Mouse (Mus musculus): ENCODE data around the gene Sema5a. TPM values are rescaled to one million over a fixed set of nuclear protein-coding genes. Genes with fewer than 3 reads are reported as not detected.

The Sema5a gene
- polyA plus RNA-seq, 1 experiment from 2014 or later: 37.9 TPM

GRCm38 (mm10) chr15:32337810-32338209 is 93.2 kb downstream of the Sema5a start:
- Histone ChIP-seq H3K4me1 (peaks cover 22% of the 10 kb centered on the region), H3K4me3 (no peak overlapping the region), H3K9me3 (no peaks in the 10 kb centered on the region), H3K27ac (no peak overlapping the region), H3K36me3 (no peaks in the 10 kb centered on the region), H3K27me3 (no peaks in the 10 kb centered on the region), H3K4me2 (no peak overlapping the region), H3K9ac (no peak overlapping the region)
- no peak for ATAC-seq (ENCODE audit: insufficient number of reproducible peaks, insufficient read depth, low FRiP score, low TSS enrichment, low read depth)
- WGBS: 96% methylated on average over 3 of the region's 3 CpGs

- ATAC-seq (ENCODE audit: insufficient number of reproducible peaks, insufficient read depth, low FRiP score, low TSS enrichment, low read depth): no peak
- Histone ChIP-seq H3K4me1 (peaks cover 18% of the 10 kb centered on the region), H3K27ac (no peak overlapping the region)
These were observed 94.2 kb downstream of the Sema5a start for GRCm38 (mm10) chr15:32338721-32339290.

DNA sequence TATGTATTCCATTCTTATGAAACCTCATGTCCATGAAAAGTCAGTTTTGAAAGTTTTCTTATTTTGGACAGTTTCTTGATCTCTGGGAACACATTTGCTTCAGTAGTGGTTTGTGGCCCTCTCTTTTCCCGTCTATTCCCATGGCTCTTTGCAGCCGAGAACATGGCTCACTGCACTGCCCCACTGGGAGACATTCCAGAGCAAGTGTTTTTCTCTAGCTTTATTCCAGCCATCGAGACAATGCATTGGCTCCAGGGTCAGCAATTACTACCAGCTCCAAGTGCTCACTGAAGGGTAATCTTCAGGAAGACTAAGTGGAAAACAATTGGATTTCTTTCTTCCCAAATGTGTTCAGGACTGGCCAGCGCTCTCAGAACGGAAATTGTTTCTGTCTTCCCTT is 94.8 kb downstream of the Sema5a start:
- Histone ChIP-seq H3K4me3 (no peak overlapping the region), H3K4me2 (no peak overlapping the region), H3K27me3 (no peaks in the 10 kb centered on the region), H3K9me3 (no peaks in the 10 kb centered on the region), H3K27ac (no peak overlapping the region), H3K4me1 (peaks cover 11% of the 10 kb centered on the region), H3K36me3 (no peaks in the 10 kb centered on the region), H3K9ac (no peak overlapping the region)
- 53% methylated on average over 5 of the region's 5 CpGs for WGBS
- ATAC-seq (ENCODE audit: insufficient number of reproducible peaks, insufficient read depth, low FRiP score, low TSS enrichment, low read depth): no peak

More at GRCm38 (mm10) chr15:32338721-32339290, 94.2 kb downstream of the Sema5a start:
- WGBS: 20% methylated on average over 3 of the region's 3 CpGs
- no peak overlapping the region for H3K4me2 ChIP-seq
- no peaks in the 10 kb centered on the region for H3K27me3 ChIP-seq
- H3K9ac ChIP-seq: no peak overlapping the region
- H3K9me3 ChIP-seq: no peaks in the 10 kb centered on the region
- no peak overlapping the region for H3K4me3 ChIP-seq
- no peaks in the 10 kb centered on the region for H3K36me3 ChIP-seq

GRCm38 (mm10) chr15:32341423-32341822 is 96.8 kb downstream of the Sema5a start:
- no peaks in the 10 kb centered on the region for H3K9me3 ChIP-seq
- H3K4me2 ChIP-seq: no peak overlapping the region
- no peaks in the 10 kb centered on the region for H3K27me3 ChIP-seq
- no peaks in the 10 kb centered on the region for H3K36me3 ChIP-seq
- H3K4me3 ChIP-seq: no peak overlapping the region
- H3K4me1 ChIP-seq: peaks cover 11% of the 10 kb centered on the region
- no peak overlapping the region for H3K9ac ChIP-seq
- ATAC-seq (ENCODE audit: insufficient number of reproducible peaks, insufficient read depth, low FRiP score, low TSS enrichment, low read depth): no peak
- no peak overlapping the region for H3K27ac ChIP-seq
- WGBS: 76% methylated on average over 2 of the region's 2 CpGs

- Histone ChIP-seq H3K36me3 (peaks cover 5% of the 10 kb centered on the region), H3K9ac (no peak overlapping the region), H3K4me1 (peaks cover 8% of the 10 kb centered on the region), H3K4me2 (no peak overlapping the region), H3K27ac (no peak overlapping the region), H3K27me3 (no peaks in the 10 kb centered on the region), H3K4me3 (no peak overlapping the region), H3K9me3 (no peaks in the 10 kb centered on the region)
- 85% methylated on average over 5 of the region's 5 CpGs for WGBS
- ATAC-seq (ENCODE audit: insufficient number of reproducible peaks, insufficient read depth, low FRiP score, low TSS enrichment, low read depth): no peak
These were observed 98.9 kb downstream of the Sema5a start for GRCm38 (mm10) chr15:32343544-32343943.

DNA sequence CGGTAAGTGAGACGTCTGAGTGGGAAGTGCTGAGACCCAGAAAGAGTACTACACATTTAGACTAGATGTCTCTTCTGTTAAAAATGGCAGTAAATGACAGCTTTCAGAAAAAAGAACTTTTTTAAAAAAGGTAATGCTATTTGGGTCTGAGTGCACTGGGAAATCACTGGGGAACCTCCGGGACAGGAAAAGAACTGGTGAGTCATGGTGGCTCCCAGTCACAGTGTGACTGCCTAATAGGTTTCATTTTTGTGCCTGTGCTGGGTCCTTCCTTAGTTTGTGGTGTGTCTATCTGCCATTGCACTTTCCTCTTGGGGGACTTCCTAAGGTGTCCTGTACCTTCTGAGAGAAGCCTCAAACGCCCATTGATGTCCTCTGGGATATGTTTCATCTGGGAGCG is 102.7 kb downstream of the Sema5a start:
- Histone ChIP-seq H3K36me3 (peaks cover 5% of the 10 kb centered on the region), H3K9me3 (no peaks in the 10 kb centered on the region), H3K4me3 (no peak overlapping the region), H3K4me1 (peaks cover 3% of the 10 kb centered on the region; the same call in 1 of the 2 replicates), H3K27ac (no peak overlapping the region), H3K9ac (no peak overlapping the region), H3K4me2 (no peak overlapping the region), H3K27me3 (no peaks in the 10 kb centered on the region)
- no peak for ATAC-seq (ENCODE audit: insufficient number of reproducible peaks, insufficient read depth, low FRiP score, low TSS enrichment, low read depth)
- 87% methylated on average over 5 of the region's 5 CpGs for WGBS

GRCm38 (mm10) chr15:32349276-32349675 is 104.7 kb downstream of the Sema5a start:
- H3K4me1 ChIP-seq: peaks cover 18% of the 10 kb centered on the region
- H3K4me2 ChIP-seq: no peak overlapping the region
- H3K9me3 ChIP-seq: no peaks in the 10 kb centered on the region
- no peak overlapping the region for H3K4me3 ChIP-seq
- H3K27me3 ChIP-seq: no peaks in the 10 kb centered on the region
- H3K27ac ChIP-seq: no peak overlapping the region
- H3K9ac ChIP-seq: no peak overlapping the region
- WGBS: 84% methylated on average over 5 of the region's 5 CpGs
- H3K36me3 ChIP-seq: peaks cover 5% of the 10 kb centered on the region
- ATAC-seq (ENCODE audit: insufficient number of reproducible peaks, insufficient read depth, low FRiP score, low TSS enrichment, low read depth): no peak

DNA sequence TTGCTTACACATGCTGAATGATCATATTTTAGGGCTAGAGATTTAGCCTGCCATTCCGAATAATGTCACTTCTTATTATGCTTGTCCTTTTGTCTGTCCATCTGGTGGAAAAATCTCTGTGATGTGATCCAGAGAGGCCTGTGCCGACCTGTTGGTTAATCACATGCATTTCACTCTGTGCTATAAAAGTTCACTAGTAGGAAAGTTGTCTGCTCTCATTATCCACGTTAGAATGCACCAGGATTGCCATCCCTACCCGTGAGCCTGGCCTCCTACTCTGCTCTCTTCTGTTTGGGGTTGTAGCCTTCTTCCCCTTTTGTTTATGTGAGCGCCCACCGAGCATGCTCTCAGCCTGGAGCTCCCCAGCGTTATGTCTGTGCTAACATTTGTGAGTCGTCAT is 108.4 kb downstream of the Sema5a start:
- 40% methylated on average over 8 of the region's 8 CpGs for WGBS
- no peaks in the 10 kb centered on the region for H3K27me3 ChIP-seq
- no peak overlapping the region for H3K27ac ChIP-seq
- no peaks in the 10 kb centered on the region for H3K9me3 ChIP-seq
- peaks cover 5% of the 10 kb centered on the region; the same call in 1 of the 2 replicates for H3K36me3 ChIP-seq
- ATAC-seq (ENCODE audit: insufficient number of reproducible peaks, insufficient read depth, low FRiP score, low TSS enrichment, low read depth): no peak
- no peak overlapping the region for H3K9ac ChIP-seq
- no peak overlapping the region for H3K4me2 ChIP-seq
- no peak overlapping the region for H3K4me3 ChIP-seq
- peaks cover 20% of the 10 kb centered on the region for H3K4me1 ChIP-seq

DNA sequence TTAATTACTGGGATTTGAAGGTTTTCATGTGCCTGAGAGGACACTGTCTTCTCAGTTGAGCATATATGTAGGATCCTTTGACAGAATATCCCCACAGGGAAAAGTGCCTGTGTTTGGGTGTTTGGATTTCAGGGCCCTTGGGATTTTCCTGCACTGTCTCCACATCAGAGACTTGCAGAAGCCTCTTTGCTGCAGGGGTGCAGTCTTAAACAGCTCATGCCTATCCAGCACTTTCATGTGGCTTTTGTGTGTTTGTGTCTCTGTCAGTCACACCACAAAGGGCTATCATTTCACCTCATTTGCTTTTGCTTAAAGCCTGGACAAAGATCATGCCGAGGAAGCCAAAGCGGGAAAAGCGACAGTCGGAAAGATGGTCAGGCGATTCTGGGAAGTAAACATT is 108.9 kb downstream of the Sema5a start:
- Histone ChIP-seq H3K4me3 (no peak overlapping the region), H3K4me2 (no peak overlapping the region), H3K4me1 (peaks cover 20% of the 10 kb centered on the region), H3K9me3 (no peaks in the 10 kb centered on the region), H3K36me3 (no peaks in the 10 kb centered on the region), H3K27ac (no peak overlapping the region), H3K9ac (no peak overlapping the region), H3K27me3 (no peaks in the 10 kb centered on the region)
- WGBS: 61% methylated on average over 5 of the region's 5 CpGs
- ATAC-seq (ENCODE audit: insufficient number of reproducible peaks, insufficient read depth, low FRiP score, low TSS enrichment, low read depth): no peak

DNA sequence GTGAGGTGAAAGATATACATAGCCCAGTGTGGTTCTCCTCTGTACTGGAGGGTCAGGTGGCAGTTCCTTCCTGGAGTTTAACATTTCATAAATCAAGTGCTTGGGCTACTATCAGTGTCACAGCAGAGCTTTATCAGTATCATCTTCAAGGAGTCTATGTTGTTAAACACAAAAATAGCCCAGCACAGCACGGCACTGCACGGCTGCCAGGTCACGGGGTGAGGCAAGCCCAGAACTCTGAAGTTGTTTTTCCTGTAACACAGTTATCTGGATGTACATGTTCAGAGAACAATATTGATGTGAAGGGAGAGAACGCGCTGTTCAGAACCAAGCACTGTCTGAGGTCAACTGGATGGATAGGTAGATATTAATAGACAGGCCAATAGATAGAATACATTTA is 112.2 kb downstream of the Sema5a start:
- no peak overlapping the region for H3K4me3 ChIP-seq
- H3K27ac ChIP-seq: no peak overlapping the region
- no peaks in the 10 kb centered on the region for H3K27me3 ChIP-seq
- no peak for ATAC-seq (ENCODE audit: insufficient number of reproducible peaks, insufficient read depth, low FRiP score, low TSS enrichment, low read depth)
- peaks cover 20% of the 10 kb centered on the region for H3K4me1 ChIP-seq
- WGBS: 91% methylated on average over 5 of the region's 5 CpGs
- no peak overlapping the region for H3K9ac ChIP-seq
- no peaks in the 10 kb centered on the region for H3K36me3 ChIP-seq
- H3K9me3 ChIP-seq: no peaks in the 10 kb centered on the region
- H3K4me2 ChIP-seq: no peak overlapping the region

DNA sequence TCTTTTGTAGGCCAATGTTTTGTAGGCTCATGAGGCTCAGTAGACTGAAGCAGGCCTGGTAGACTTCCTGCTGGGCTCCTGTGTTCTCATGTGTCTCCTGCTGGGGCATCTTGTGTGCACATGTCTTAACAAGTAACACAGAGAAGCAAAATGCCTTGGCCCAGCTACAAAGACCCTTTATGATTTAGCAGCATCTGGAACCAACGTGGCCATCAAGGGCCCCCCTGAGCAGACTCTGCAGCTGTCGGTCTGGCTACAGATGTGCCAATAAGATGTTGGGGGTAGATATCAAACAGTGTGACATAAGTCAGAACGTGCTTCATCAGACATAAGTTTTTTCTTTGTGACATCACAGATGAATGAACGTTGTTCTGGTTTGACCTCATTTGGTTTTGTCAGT is 123.2 kb downstream of the Sema5a start:
- peaks cover 16% of the 10 kb centered on the region for H3K4me1 ChIP-seq
- no peak for ATAC-seq (ENCODE audit: insufficient number of reproducible peaks, insufficient read depth, low FRiP score, low TSS enrichment, low read depth)
- no peaks in the 10 kb centered on the region for H3K36me3 ChIP-seq
- 32% methylated on average over 4 of the region's 4 CpGs for WGBS
- H3K4me3 ChIP-seq: no peak overlapping the region
- H3K4me2 ChIP-seq: no peak overlapping the region
- no peak overlapping the region for H3K9ac ChIP-seq
- no peaks in the 10 kb centered on the region for H3K9me3 ChIP-seq
- H3K27ac ChIP-seq: no peak overlapping the region
- H3K27me3 ChIP-seq: no peaks in the 10 kb centered on the region

DNA sequence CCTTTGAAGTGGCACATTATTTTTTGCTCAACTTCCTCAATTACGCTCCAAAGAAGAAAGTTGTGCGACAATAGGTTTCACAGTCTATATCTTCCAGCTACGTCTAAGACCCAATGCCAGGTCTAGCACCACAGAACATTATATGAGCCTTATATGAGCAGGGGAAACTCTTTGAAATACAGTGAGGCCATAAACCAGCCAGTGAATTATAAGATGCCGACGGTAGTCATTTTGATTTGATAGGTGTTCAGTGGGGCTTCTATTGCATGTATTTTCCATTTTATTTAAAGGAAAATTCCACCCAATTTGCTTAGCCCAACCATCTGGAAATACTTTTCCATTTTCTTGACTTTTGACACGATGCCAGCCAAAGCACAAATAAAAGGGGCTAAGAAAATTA is 126.3 kb downstream of the Sema5a start:
- no peak overlapping the region for H3K4me2 ChIP-seq
- WGBS: 49% methylated on average over 6 of the region's 6 CpGs
- H3K27me3 ChIP-seq: no peaks in the 10 kb centered on the region
- H3K9me3 ChIP-seq: no peaks in the 10 kb centered on the region
- no peaks in the 10 kb centered on the region for H3K36me3 ChIP-seq
- no peak overlapping the region for H3K9ac ChIP-seq
- H3K4me3 ChIP-seq: no peak overlapping the region
- H3K4me1 ChIP-seq: peaks cover 16% of the 10 kb centered on the region
- ATAC-seq (ENCODE audit: insufficient number of reproducible peaks, insufficient read depth, low FRiP score, low TSS enrichment, low read depth): no peak
- H3K27ac ChIP-seq: no peak overlapping the region; the same call in 1 of the 2 replicates

All from embryonic facial prominence, embryonic 13.5 days (tissue).